In genomic region chr11:20037739-20038138, GRCm38 (mm10) we compare ENCODE assay signal across 17 mouse cellular contexts.
DNase-seq lines count a peak whose midpoint lies in the region; ATAC-seq and TF ChIP-seq lines count a peak whose summit lies in the region.
"Had no signal": no experiment of that assay in that cellular context is flagged by ENCODE, and none has a peak within 500 bp of the region (broad histone marks: within the 10 kb centered on the region; RNA-seq: fewer than 3 reads in every experiment).

No protein-coding gene starts in this region.

- H3K4me1 ChIP-seq in embryonic facial prominence, embryonic 12.5 days, result peaks cover 20% of the 10 kb centered on the region
- H3K4me1 ChIP-seq in embryonic facial prominence, embryonic 10.5 days, result peaks cover 43% of the 10 kb centered on the region
- H3K4me1 ChIP-seq in midbrain, embryonic 12.5 days, result peaks cover 11% of the 10 kb centered on the region
- peaks cover 5% of the 10 kb centered on the region for H3K4me1 ChIP-seq in midbrain, postnatal 0 days (ENCODE audit: insufficient read depth, low read length)
- peaks cover 10 to 19% of the 10 kb centered on the region in 2 experiments; a peak in 3 of 4 replicates for H3K4me1 ChIP-seq in MEL (ENCODE audit: control insufficient read depth in 1 of 2, insufficient read depth in 2 of 2, low read length in 2 of 2)

- H3K4me3 ChIP-seq in embryonic facial prominence, embryonic 12.5 days, result no peak overlapping the region
- no peak overlapping the region for H3K4me3 ChIP-seq in embryonic facial prominence, embryonic 10.5 days
- H3K4me3 ChIP-seq in midbrain, embryonic 12.5 days, result no peak overlapping the region
- H3K4me3 ChIP-seq in midbrain, postnatal 0 days (ENCODE audit: low read depth, low read length), result no peak overlapping the region
- H3K4me3 ChIP-seq in MEL (ENCODE audit: control insufficient read depth in 1 of 2, insufficient read depth in 1 of 2, low read depth in 2 of 2, low read length in 2 of 2), result no peak overlapping the region
- H3K4me3 ChIP-seq: embryonic facial prominence, embryonic 13.5 days; forebrain, embryonic 12.5 days had no signal

- WGBS in embryonic facial prominence, embryonic 12.5 days, result 89% methylated on average over 4 of the region's 4 CpGs
- WGBS in embryonic facial prominence, embryonic 10.5 days, result 90% methylated on average over 4 of the region's 4 CpGs
- 83% methylated on average over 4 of the region's 4 CpGs for WGBS in midbrain, embryonic 12.5 days
- 89% methylated on average over 4 of the region's 4 CpGs for WGBS in midbrain, postnatal 0 days

- H3K79me2 ChIP-seq in MEL (ENCODE audit: control insufficient read depth, insufficient read depth, low read length, poor library complexity), result no peaks in the 10 kb centered on the region

- no peak for TF ChIP-seq POLR2A in MEL (IDR thresholded peaks at IDR 0.05; ENCODE audit: control insufficient read depth in 1 of 2, insufficient read depth in 1 of 2, low read depth in 1 of 2, low read length in 2 of 2, poor library complexity in 1 of 2)

- no peaks in the 10 kb centered on the region for H3K36me3 ChIP-seq in embryonic facial prominence, embryonic 12.5 days
- no peaks in the 10 kb centered on the region for H3K36me3 ChIP-seq in embryonic facial prominence, embryonic 10.5 days (replicated peaks)
- no peaks in the 10 kb centered on the region for H3K36me3 ChIP-seq in midbrain, embryonic 12.5 days
- H3K36me3 ChIP-seq in midbrain, postnatal 0 days (ENCODE audit: insufficient read depth, low read length), result no peaks in the 10 kb centered on the region
- H3K36me3 ChIP-seq in MEL (ENCODE audit: control insufficient read depth in 1 of 2, insufficient read depth in 2 of 2, low read length in 2 of 2), result no peaks in the 10 kb centered on the region; a peak in 1 of 4 replicates
- H3K36me3 ChIP-seq: embryonic facial prominence, embryonic 13.5 days; forebrain, embryonic 12.5 days; G1E had no signal

- no peak overlapping the region for H3K9ac ChIP-seq in embryonic facial prominence, embryonic 12.5 days
- no peak overlapping the region for H3K9ac ChIP-seq in midbrain, embryonic 12.5 days (replicated peaks)
- H3K9ac ChIP-seq in midbrain, postnatal 0 days (replicated peaks; ENCODE audit: low read length, poor library complexity, severe bottlenecking), result no peak overlapping the region
- no peak overlapping the region for H3K9ac ChIP-seq in MEL (ENCODE audit: control insufficient read depth, low read depth, low read length, poor library complexity, severe bottlenecking)
- H3K9ac ChIP-seq: embryonic facial prominence, embryonic 13.5 days; forebrain, embryonic 12.5 days; lung, embryonic 14.5 days had no signal

- no peak overlapping the region for H3K27ac ChIP-seq in embryonic facial prominence, embryonic 12.5 days
- no peak overlapping the region for H3K27ac ChIP-seq in embryonic facial prominence, embryonic 10.5 days (replicated peaks)
- no peak overlapping the region for H3K27ac ChIP-seq in midbrain, embryonic 12.5 days (replicated peaks)
- H3K27ac ChIP-seq in midbrain, postnatal 0 days (ENCODE audit: low read depth, low read length), result no peak overlapping the region
- H3K27ac ChIP-seq in MEL (ENCODE audit: control insufficient read depth, low read depth, low read length), result no peak overlapping the region
- H3K27ac ChIP-seq: embryonic facial prominence, embryonic 13.5 days; forebrain, embryonic 12.5 days had no signal

- TF ChIP-seq EP300 in MEL (IDR thresholded peaks at IDR 0.05; ENCODE audit: low read depth in 1 of 2, low read length in 2 of 2), result peak in 1 of 2 experiments; percentile 19; a peak in 1 of 4 replicates

- ATAC-seq in embryonic facial prominence, embryonic 12.5 days (ENCODE audit: insufficient number of reproducible peaks, insufficient read depth, low FRiP score, low TSS enrichment), result 0 out of 2 replicates have a peak, but pooled peaks have one; percentile 61
- peak; percentile 27; the same call in 1 of the 2 replicates for ATAC-seq in midbrain, embryonic 12.5 days (ENCODE audit: low FRiP score, low read depth)
- ATAC-seq in midbrain, postnatal 0 days (ENCODE audit: low FRiP score), result no peak
- ATAC-seq in megakaryocyte progenitor cell, adult 5-6 weeks (replicated peaks; ENCODE audit: poor library complexity), result peak; percentile 55; the same call in 1 of the 2 replicates
- ATAC-seq: inflammation-experienced regulatory T-cells, adult 6 months had no signal

- no peak for TF ChIP-seq CTCF in midbrain, postnatal 0 days (IDR thresholded peaks at IDR 0.05)
- no peak for TF ChIP-seq CTCF in MEL (IDR thresholded peaks at IDR 0.05 in 2 of 3, conservative IDR thresholded peaks at IDR 0.05 in 1 of 3; ENCODE audit: control insufficient read depth in 1 of 3, insufficient read depth in 1 of 3, low read depth in 2 of 3, low read length in 3 of 3, poor library complexity in 1 of 3, severe bottlenecking in 1 of 3)

- H3K4me2 ChIP-seq in embryonic facial prominence, embryonic 12.5 days (replicated peaks), result no peak overlapping the region
- H3K4me2 ChIP-seq in midbrain, embryonic 12.5 days (replicated peaks), result no peak overlapping the region
- no peak overlapping the region for H3K4me2 ChIP-seq in midbrain, postnatal 0 days (ENCODE audit: low read depth, low read length, poor library complexity, severe bottlenecking)
- H3K4me2 ChIP-seq: embryonic facial prominence, embryonic 13.5 days; forebrain, embryonic 12.5 days; lung, embryonic 14.5 days had no signal

- H3K27me3 ChIP-seq in embryonic facial prominence, embryonic 12.5 days, result no peaks in the 10 kb centered on the region; the same call in 1 of the 2 replicates
- no peaks in the 10 kb centered on the region for H3K27me3 ChIP-seq in embryonic facial prominence, embryonic 10.5 days (replicated peaks; ENCODE audit: low read depth, poor library complexity, severe bottlenecking)
- 0 out of 2 replicates have a peak, but pooled peaks cover 3% of the 10 kb centered on the region for H3K27me3 ChIP-seq in midbrain, embryonic 12.5 days
- H3K27me3 ChIP-seq in midbrain, postnatal 0 days (ENCODE audit: insufficient read depth, low read length), result no peaks in the 10 kb centered on the region
- H3K27me3 ChIP-seq in MEL (ENCODE audit: control insufficient read depth in 1 of 2, insufficient read depth in 2 of 2, low read length in 2 of 2), result no peaks in the 10 kb centered on the region
- H3K27me3 ChIP-seq: embryonic facial prominence, embryonic 13.5 days; forebrain, embryonic 12.5 days had no signal

- DNase-seq in embryonic facial prominence, embryonic 10.5 days (ENCODE audit: low spot score), result no peak
- no peak for DNase-seq in midbrain, postnatal 0 days (ENCODE audit: low spot score)
- DNase-seq in MEL (ENCODE audit: low read depth, low spot score), result peak; percentile 63
- no peak for DNase-seq in gastrocnemius, adult 18-20 months (ENCODE audit: low spot score)
- no peak for DNase-seq in right cerebral cortex, postnatal 25 days
- DNase-seq: adrenal gland, postnatal 14 days; cerebellum, postnatal 14 days; layer of hippocampus, adult 9-11 months; liver; lung, embryonic 14.5 days had no signal

- TF ChIP-seq RAD21 in MEL (IDR thresholded peaks at IDR 0.05; ENCODE audit: low read depth, low read length), result no peak

- no peaks in the 10 kb centered on the region for H3K9me3 ChIP-seq in embryonic facial prominence, embryonic 12.5 days
- no peaks in the 10 kb centered on the region for H3K9me3 ChIP-seq in embryonic facial prominence, embryonic 10.5 days
- no peaks in the 10 kb centered on the region for H3K9me3 ChIP-seq in midbrain, embryonic 12.5 days
- no peaks in the 10 kb centered on the region for H3K9me3 ChIP-seq in midbrain, postnatal 0 days (ENCODE audit: low read length)
- no peaks in the 10 kb centered on the region for H3K9me3 ChIP-seq in MEL (replicated peaks; ENCODE audit: insufficient read depth, low read length)
- H3K9me3 ChIP-seq: embryonic facial prominence, embryonic 13.5 days; forebrain, embryonic 12.5 days; G1E had no signal

TF ChIP-seq in MEL, 35 proteins besides CTCF, POLR2A, EP300 and RAD21:
- TF ChIP-seq NELFE (IDR thresholded peaks at IDR 0.05; ENCODE audit: low read depth, low read length), result no peak
- no peak for TF ChIP-seq MYC (IDR thresholded peaks at IDR 0.05; ENCODE audit: low read depth, low read length)
- no peak for TF ChIP-seq ZC3H11A (IDR thresholded peaks at IDR 0.05; ENCODE audit: low read depth, low read length)
- no peak for TF ChIP-seq POLR2AphosphoS5 (IDR thresholded peaks at IDR 0.05; ENCODE audit: borderline replicate concordance, low read depth, low read length)
- no peak for TF ChIP-seq BHLHE40 (IDR thresholded peaks at IDR 0.05; ENCODE audit: borderline replicate concordance, low read depth, low read length)
- TF ChIP-seq CHD2 (IDR thresholded peaks at IDR 0.05; ENCODE audit: low read length), result no peak
- peak; percentile 94; the same call in 1 of the 2 replicates for TF ChIP-seq MAFK (IDR thresholded peaks at IDR 0.05; ENCODE audit: borderline replicate concordance, low read depth, low read length)
- TF ChIP-seq MAZ (IDR thresholded peaks at IDR 0.05; ENCODE audit: low read depth, low read length), result no peak
- TF ChIP-seq NRF1 (IDR thresholded peaks at IDR 0.05; ENCODE audit: insufficient read depth, low read depth, low read length, poor library complexity, severe bottlenecking), result peak; percentile 33; the same call in 1 of the 2 replicates
- TF ChIP-seq MXI1 (IDR thresholded peaks at IDR 0.05; ENCODE audit: low read depth, low read length), result peak; percentile 56; the same call in 1 of the 2 replicates
- TF ChIP-seq SMC3 (IDR thresholded peaks at IDR 0.05; ENCODE audit: low read depth, low read length), result no peak
- no peak for TF ChIP-seq GATA1 (IDR thresholded peaks at IDR 0.05; ENCODE audit: low read depth, low read length)
- no peak for TF ChIP-seq ZKSCAN1 (IDR thresholded peaks at IDR 0.05; ENCODE audit: low read depth, low read length)
- TF ChIP-seq USF2 (IDR thresholded peaks at IDR 0.05; ENCODE audit: borderline replicate concordance in 1 of 2, insufficient read depth in 1 of 2, low read depth in 1 of 2, low read length in 2 of 2), result no peak
- TF ChIP-seq TCF12 (IDR thresholded peaks at IDR 0.05; ENCODE audit: low read depth, low read length), result peak; percentile 21; the same call in 1 of the 2 replicates
- TF ChIP-seq HCFC1 (IDR thresholded peaks at IDR 0.05; ENCODE audit: low read depth, low read length), result no peak
- TF ChIP-seq ETS1 (IDR thresholded peaks at IDR 0.05; ENCODE audit: low read depth, low read length), result peak; percentile 96
- no peak for TF ChIP-seq E2F4 (IDR thresholded peaks at IDR 0.05; ENCODE audit: borderline replicate concordance, low read depth, low read length)
